Mouse (Mus musculus) olfactory bulb, adult 2 months (tissue): ENCODE measurements around the gene Lpin2.

Experiments used
- CTCF ChIP-seq: fragments of 200-500 bp; IDR thresholded peaks from 2 replicates; pipeline ENCODE4 v1.5.1; 2012; ENCODE audit warnings: low read depth, mild to moderate bottlenecking, low read length, moderate library complexity; ENCODE audit not compliant: insufficient read depth
- POLR2A ChIP-seq: fragments of 200-500 bp; IDR thresholded peaks from 2 replicates; pipeline ENCODE4 v1.6.1; 2012; ENCODE audit warnings: mild to moderate bottlenecking, low read depth, low read length, moderate library complexity; ENCODE audit not compliant: insufficient read depth

GRCm38 (mm10) chr17:71294570-71294969 lies 112.2 kb downstream of the Lpin2 start:
- TF ChIP-seq CTCF (no peak), POLR2A (no peak)
